Mouse (Mus musculus): ENCODE measurements around the gene Sppl2b.

DNA sequence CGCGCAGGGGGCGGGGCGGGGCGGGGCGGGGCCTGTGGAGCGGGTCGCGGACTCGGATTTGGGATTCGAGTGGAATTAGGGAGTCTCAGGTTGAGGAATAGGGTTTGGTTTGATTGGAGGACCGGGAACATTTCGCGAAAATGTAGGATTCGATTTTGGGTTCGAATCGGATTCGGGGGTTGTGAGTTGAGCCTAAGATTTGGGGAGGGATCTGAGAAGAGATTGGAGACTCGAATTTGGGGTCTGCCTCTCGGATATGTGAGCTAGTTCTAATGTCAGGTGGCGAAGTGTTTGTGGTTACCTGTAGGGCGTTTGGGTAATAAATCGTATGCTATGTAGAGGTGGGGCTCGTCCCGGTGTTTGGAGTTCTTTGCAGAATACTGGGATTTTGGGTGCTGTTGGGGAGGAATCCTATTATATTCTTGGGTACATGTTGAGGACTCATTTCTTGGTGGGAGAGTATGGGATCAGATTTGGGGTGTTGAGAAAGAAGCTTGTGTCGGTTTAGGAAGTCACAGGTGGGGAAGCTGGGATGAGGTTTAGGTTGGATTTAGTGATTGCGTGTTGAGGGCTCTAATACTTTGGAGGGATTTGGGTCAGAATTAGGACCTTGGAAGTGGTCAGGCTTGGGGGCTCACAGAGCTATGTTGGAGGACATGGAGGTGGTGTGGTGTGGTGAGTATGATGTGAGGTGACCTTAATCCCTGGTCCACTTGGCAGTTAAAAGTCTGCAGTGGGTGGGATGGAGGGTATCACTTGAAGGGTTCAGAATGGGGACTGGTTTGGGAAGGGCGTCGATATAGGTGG is 27.8 kb upstream of the Sppl2b start:
- TF ChIP-seq CTCF (conservative IDR thresholded peaks at IDR 0.05; ENCODE audit: low read length), result no peak
- TF ChIP-seq NANOG (IDR thresholded peaks at IDR 0.05; ENCODE audit: borderline replicate concordance, low read length), result no peak
- TF ChIP-seq POU5F1 (IDR thresholded peaks at IDR 0.05; ENCODE audit: borderline replicate concordance, low read length), result no peak

Measured in E14TG2a.4 (cell line).